ENCODE assay signal across 10 mouse cellular contexts in the genomic region with DNA sequence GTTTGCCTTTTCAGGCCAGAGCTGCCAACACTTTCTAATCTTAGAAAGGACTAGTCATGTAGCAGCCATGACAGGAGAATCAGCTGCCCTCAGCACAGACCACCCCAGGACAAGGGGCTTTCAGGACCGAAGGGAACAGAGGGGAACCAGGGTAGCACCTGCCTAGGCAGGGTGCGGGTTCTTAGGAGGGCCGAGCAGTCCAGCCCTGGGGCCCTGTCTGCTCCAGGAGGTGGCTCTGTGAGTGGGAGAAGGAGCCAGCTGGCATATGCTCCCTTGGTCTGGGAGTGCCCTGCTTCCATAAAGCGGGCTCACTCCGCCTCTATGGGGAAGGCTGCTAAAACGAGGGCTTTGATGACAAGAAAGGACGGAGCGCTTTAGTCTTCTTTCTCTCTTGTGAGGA. TPM values are rescaled to one million over a fixed set of nuclear protein-coding genes. Genes with fewer than 3 reads are reported as not detected.
DNase-seq lines count a peak whose midpoint lies in the region; ATAC-seq and TF ChIP-seq lines count a peak whose summit lies in the region.
"Had no signal": no experiment of that assay in that cellular context is flagged by ENCODE, and none has a peak within 500 bp of the region (broad histone marks: within the 10 kb centered on the region; RNA-seq: fewer than 3 reads in every experiment).

No protein-coding gene starts in this region.

- no peaks in the 10 kb centered on the region for H3K36me3 ChIP-seq in heart, adult 2 months (ENCODE audit: control insufficient read depth, insufficient read depth, low read length)
- H3K36me3 ChIP-seq in midbrain, embryonic 15.5 days (replicated peaks): peaks cover 12% of the 10 kb centered on the region; the same call in 1 of the 2 replicates

- TF ChIP-seq EP300 in heart, adult 2 months (IDR thresholded peaks at IDR 0.05; ENCODE audit: insufficient read depth, low read depth, low read length): no peak

- H3K27ac ChIP-seq in heart, adult 2 months: peak overlapping the region; percentile 88
- peak overlapping the region; percentile 69; the same call in 1 of the 2 replicates for H3K27ac ChIP-seq in midbrain, embryonic 15.5 days
- H3K27ac ChIP-seq: kidney, postnatal 0 days had no signal

- no peak for TF ChIP-seq CTCF in heart, adult 2 months (IDR thresholded peaks at IDR 0.05)

- intact Hi-C loops in heart, adult 2 months (cut with DNase I): no loop called here

- H3K79me2 ChIP-seq in heart, adult 2 months (replicated peaks; ENCODE audit: control insufficient read depth, insufficient read depth, low read length): no peaks in the 10 kb centered on the region

- peak; percentile 65 for DNase-seq in adrenal gland, postnatal 10 days
- DNase-seq in adrenal gland, adult 18-20 months (ENCODE audit: low spot score in 2 of 2): no peak
- peak; percentile 51 for DNase-seq in lung, postnatal 10 days
- DNase-seq in lung, postnatal 36 days: no peak
- DNase-seq in heart, adult 2 months: peak; percentile 53 to 67
- no peak for DNase-seq in kidney, postnatal 36 days
- DNase-seq in embryo, embryonic 9.5 days (ENCODE audit: extremely low spot score): no peak

- H3K27me3 ChIP-seq in heart, adult 2 months (ENCODE audit: control insufficient read depth, insufficient read depth, low read length): no peaks in the 10 kb centered on the region
- H3K27me3 ChIP-seq in midbrain, embryonic 15.5 days (replicated peaks): no peaks in the 10 kb centered on the region
- H3K27me3 ChIP-seq: embryonic facial prominence, embryonic 13.5 days had no signal

- 66% methylated on average over 8 of the region's 8 CpGs for WGBS in heart, adult 2 months
- 58% methylated on average over 8 of the region's 8 CpGs for WGBS in midbrain, embryonic 15.5 days

- H3K9me3 ChIP-seq in midbrain, embryonic 15.5 days: no peaks in the 10 kb centered on the region
- H3K9me3 ChIP-seq: embryonic facial prominence, embryonic 13.5 days had no signal

- no peak for TF ChIP-seq POLR2A in heart, adult 2 months (IDR thresholded peaks at IDR 0.05; ENCODE audit: insufficient read depth, low read depth, low read length)

- H3K9ac ChIP-seq in heart, adult 2 months (ENCODE audit: low read depth, low read length): no peak overlapping the region; the same call in 1 of the 2 replicates
- no peak overlapping the region for H3K9ac ChIP-seq in midbrain, embryonic 15.5 days

- ATAC-seq in midbrain, embryonic 15.5 days (replicated peaks): no peak

- peaks cover 3% of the 10 kb centered on the region; the same call in 1 of the 2 replicates for H3K4me1 ChIP-seq in heart, adult 2 months (ENCODE audit: control insufficient read depth, insufficient read depth, low read length)
- H3K4me1 ChIP-seq in midbrain, embryonic 15.5 days: peaks cover 11% of the 10 kb centered on the region; the same call in 1 of the 2 replicates

- no peak overlapping the region for H3K4me3 ChIP-seq in heart, adult 2 months
- H3K4me3 ChIP-seq in midbrain, embryonic 15.5 days: no peak overlapping the region
- H3K4me3 ChIP-seq: embryonic facial prominence, embryonic 13.5 days had no signal

- H3K4me2 ChIP-seq in midbrain, embryonic 15.5 days: no peak overlapping the region
- H3K4me2 ChIP-seq: embryonic facial prominence, embryonic 13.5 days had no signal

RNA-seq across cellular contexts. Expression of gene Srebf1, which starts 10.9 kb away (rescaled TPM):
- 100 to 1,000 TPM; 126 to 185 TPM for total RNA-seq in adrenal gland, postnatal 10 days (2021)
- 100 to 1,000 TPM; 141 to 185 TPM for total RNA-seq in adrenal gland, adult 18-20 months (2021)
- total RNA-seq in heart, adult 2 months (2021): 10 to 100 TPM; 25.3 to 35.4 TPM
- polyA plus RNA-seq in heart, adult 2 months (2012; rRNA removed): 42.6 and 54.0 TPM in 2 replicates
- 37.0 and 38.3 TPM in 2 replicates for polyA plus RNA-seq in midbrain, embryonic 15.5 days (2015; fragmentation: Nextera tagmentation; extraction: Ambion mirVana)

Comparison
In these comparisons a context has a peak if more than half of its experiments do, and no peak if none do; other contexts are left out.
1. DNase-seq: peak in adrenal gland, postnatal 10 days (single experiment), lung, postnatal 10 days (single experiment) and heart, adult 2 months (2 of 2); none in adrenal gland, adult 18-20 months (0 of 2), lung, postnatal 36 days (single experiment), kidney, postnatal 36 days (0 of 2) and embryo, embryonic 9.5 days (single experiment).